Mouse (Mus musculus) hindbrain, embryonic 11.5 days (tissue): Measurements from ENCODE around the gene Olfr325. TPM values are rescaled to one million over a fixed set of nuclear protein-coding genes. Genes with fewer than 3 reads are reported as not detected.

Source experiments
- ATAC-seq: fragments of 200-750 bp; cut with Nextera tagmentation; 2 replicates; pipeline ENCODE4 v1.8.0; 2017; ENCODE audit warnings: mild to moderate bottlenecking, moderate TSS enrichment, moderate library complexity; ENCODE audit not compliant: low FRiP score
- DNase-seq: peaks from one replicate; pipeline ENCODE4 v3.0.0-alpha.2; 2015; ENCODE audit warnings: low spot score
- H3K27ac ChIP-seq: fragments of 300-500 bp; sonication (generic); 2 replicates; pipeline ENCODE4 v1.5.1; 2014; ENCODE audit warnings: mild to moderate bottlenecking, low read depth, low read length
- H3K27me3 ChIP-seq: fragments of 300-500 bp; sonication (generic); 2 replicates; pipeline ENCODE4 v1.6.1; 2014; ENCODE audit warnings: mild to moderate bottlenecking, low read length, moderate library complexity, mixed read lengths; ENCODE audit not compliant: control insufficient read depth, insufficient read depth
- H3K36me3 ChIP-seq: fragments of 300-500 bp; sonication (generic); 2 replicates; pipeline ENCODE4 v1.6.1; 2014; ENCODE audit warnings: mild to moderate bottlenecking, low read length, moderate library complexity, mixed read lengths; ENCODE audit not compliant: control insufficient read depth, insufficient read depth
- H3K4me1 ChIP-seq: fragments of 300-500 bp; sonication (generic); replicated peaks from 2 replicates; pipeline ENCODE4 v1.6.1; 2014; ENCODE audit warnings: low read length, mixed read lengths; ENCODE audit not compliant: control insufficient read depth, insufficient read depth
- H3K4me2 ChIP-seq: fragments of 300-500 bp; sonication (generic); replicated peaks from 2 replicates; pipeline ENCODE4 v1.6.1; 2014; ENCODE audit warnings: mild to moderate bottlenecking, low read depth, low read length
- H3K4me3 ChIP-seq: fragments of 300-500 bp; sonication (generic); 2 replicates; pipeline ENCODE4 v1.5.1; 2014; ENCODE audit warnings: low read depth, low read length
- H3K9ac ChIP-seq: fragments of 300-500 bp; sonication (generic); 2 replicates; pipeline ENCODE4 v1.6.1; 2014; ENCODE audit warnings: low read depth, low read length
- H3K9me3 ChIP-seq: fragments of 300-500 bp; sonication (generic); 2 replicates; pipeline ENCODE4 v1.6.1; 2016; ENCODE audit warnings: low read length; ENCODE audit not compliant: control insufficient read depth
- WGBS: fragments of 180-500 bp; shearing (Covaris S2); extraction: QIAGEN DNeasy Blood & Tissue Kit; methylation state at CpG from one replicate; pipeline ENCODE4 v1.1.7; 2014; 5-methylcytosine and 5-hydroxymethylcytosine counted together
- polyA plus RNA-seq: library from polyadenylated mRNA; unstranded; fragments of >200 nt; fragmentation: Nextera tagmentation; extraction: Ambion mirVana; gene quantifications from 2 replicates; pipeline ENCODE4 v1.2.1, GENCODE M21; 2014

The Olfr325 gene
- polyA plus RNA-seq, 1 experiment from 2014 or later, result not detected

GRCm38 (mm10) chr11:58597837-58598236 lies 20.3 kb downstream of the Olfr325 start:
- WGBS, result 87% methylated on average over 13 of the region's 13 CpGs
- H3K4me1 ChIP-seq, result no peaks in the 10 kb centered on the region
- H3K9ac ChIP-seq, result no peak overlapping the region
- no peaks in the 10 kb centered on the region for H3K27me3 ChIP-seq
- no peak overlapping the region for H3K4me2 ChIP-seq
- ATAC-seq (no peak), DNase-seq (no peak)
- H3K27ac ChIP-seq, result no peak overlapping the region
- no peaks in the 10 kb centered on the region for H3K36me3 ChIP-seq
- H3K9me3 ChIP-seq, result no peaks in the 10 kb centered on the region
- H3K4me3 ChIP-seq, result no peak overlapping the region

DNA sequence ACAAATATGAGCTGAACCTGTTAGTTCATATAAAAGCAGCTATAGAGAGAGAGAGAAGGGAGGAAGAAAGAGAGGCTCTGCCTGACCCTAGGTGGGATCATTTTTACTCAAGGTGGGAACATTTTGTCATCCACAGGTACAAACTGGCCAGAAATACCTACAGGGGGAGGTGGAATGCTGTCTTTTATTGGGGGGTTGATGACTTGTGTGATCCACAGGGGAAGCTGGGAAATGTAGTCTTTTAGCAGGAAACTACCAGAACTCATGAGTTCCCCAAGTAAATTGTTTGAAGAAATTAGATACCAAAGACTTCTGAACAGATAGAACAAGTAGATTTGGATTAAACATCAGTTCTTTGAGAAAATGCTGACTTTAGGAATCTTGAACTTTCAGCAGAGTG lies 24.5 kb downstream of the Olfr325 start:
- DNase-seq, result no peak
- no peak overlapping the region for H3K4me2 ChIP-seq
- no peaks in the 10 kb centered on the region for H3K27me3 ChIP-seq
- H3K4me1 ChIP-seq, result no peaks in the 10 kb centered on the region
- no peak overlapping the region for H3K27ac ChIP-seq
- H3K4me3 ChIP-seq, result no peak overlapping the region
- H3K9me3 ChIP-seq, result no peaks in the 10 kb centered on the region
- no peak overlapping the region for H3K9ac ChIP-seq
- no peak for ATAC-seq
- no peaks in the 10 kb centered on the region for H3K36me3 ChIP-seq

- Histone ChIP-seq H3K27me3 (no peaks in the 10 kb centered on the region), H3K27ac (no peak overlapping the region), H3K9ac (no peak overlapping the region), H3K4me1 (no peaks in the 10 kb centered on the region), H3K36me3 (no peaks in the 10 kb centered on the region), H3K9me3 (no peaks in the 10 kb centered on the region), H3K4me3 (no peak overlapping the region), H3K4me2 (no peak overlapping the region)
- ATAC-seq (no peak), DNase-seq (no peak)
- WGBS, result 78% methylated on average over 6 of the region's 6 CpGs
Observed at GRCm38 (mm10) chr11:58602800-58603560, 25.4 kb downstream of the Olfr325 start.

DNA sequence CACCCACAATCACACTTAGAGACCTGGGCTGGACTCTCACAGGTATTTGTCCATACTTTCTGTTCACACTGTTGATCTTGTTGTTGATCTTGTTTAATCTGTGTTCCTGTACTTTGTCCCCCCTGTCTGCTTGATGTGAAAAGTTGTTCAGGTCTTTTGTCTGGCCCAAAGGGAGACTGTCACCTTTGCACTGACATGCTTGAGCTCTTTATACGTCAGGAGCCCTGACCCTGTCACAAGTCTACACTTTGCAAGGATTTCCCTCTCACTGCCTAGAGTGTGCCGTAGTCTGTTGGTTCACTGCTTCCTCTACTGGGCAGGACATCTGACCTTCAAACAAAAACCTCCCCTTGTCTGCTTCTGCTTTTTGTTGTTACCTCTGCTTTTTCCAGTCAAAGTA lies 27.2 kb downstream of the Olfr325 start:
- H3K36me3 ChIP-seq, result no peaks in the 10 kb centered on the region
- no peaks in the 10 kb centered on the region for H3K4me1 ChIP-seq
- no peaks in the 10 kb centered on the region for H3K9me3 ChIP-seq
- no peaks in the 10 kb centered on the region for H3K27me3 ChIP-seq
- no peak overlapping the region for H3K4me2 ChIP-seq
- ATAC-seq (no peak), DNase-seq (no peak)
- no peak overlapping the region for H3K27ac ChIP-seq
- WGBS, result 78% methylated on average over 2 of the region's 2 CpGs
- no peak overlapping the region for H3K4me3 ChIP-seq
- no peak overlapping the region for H3K9ac ChIP-seq

DNA sequence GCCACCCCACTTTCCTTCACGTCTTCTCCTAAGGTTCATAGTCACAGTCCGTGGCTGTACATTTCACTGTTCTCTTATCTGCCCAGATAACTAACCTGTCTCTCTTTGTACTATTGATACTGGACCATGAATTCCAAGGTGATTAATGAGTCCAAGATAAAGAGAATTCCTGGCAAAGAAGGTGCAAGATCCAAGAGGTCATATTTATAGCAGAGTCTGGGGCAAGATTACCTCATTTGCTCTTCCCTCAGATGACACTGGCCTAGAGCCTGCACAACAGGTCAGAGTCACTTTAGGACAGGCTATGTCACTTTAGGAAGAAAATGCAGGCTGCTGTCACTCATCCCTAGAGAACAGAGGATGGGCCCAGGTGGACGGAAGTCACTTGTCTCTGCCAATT lies 27.7 kb downstream of the Olfr325 start:
- Histone ChIP-seq H3K27ac (no peak overlapping the region), H3K4me3 (no peak overlapping the region), H3K4me1 (no peaks in the 10 kb centered on the region), H3K9me3 (no peaks in the 10 kb centered on the region), H3K27me3 (no peaks in the 10 kb centered on the region), H3K9ac (no peak overlapping the region), H3K36me3 (no peaks in the 10 kb centered on the region), H3K4me2 (no peak overlapping the region)
- DNase-seq (no peak), ATAC-seq (no peak)
- 93% methylated on average over 3 of the region's 3 CpGs for WGBS

DNA sequence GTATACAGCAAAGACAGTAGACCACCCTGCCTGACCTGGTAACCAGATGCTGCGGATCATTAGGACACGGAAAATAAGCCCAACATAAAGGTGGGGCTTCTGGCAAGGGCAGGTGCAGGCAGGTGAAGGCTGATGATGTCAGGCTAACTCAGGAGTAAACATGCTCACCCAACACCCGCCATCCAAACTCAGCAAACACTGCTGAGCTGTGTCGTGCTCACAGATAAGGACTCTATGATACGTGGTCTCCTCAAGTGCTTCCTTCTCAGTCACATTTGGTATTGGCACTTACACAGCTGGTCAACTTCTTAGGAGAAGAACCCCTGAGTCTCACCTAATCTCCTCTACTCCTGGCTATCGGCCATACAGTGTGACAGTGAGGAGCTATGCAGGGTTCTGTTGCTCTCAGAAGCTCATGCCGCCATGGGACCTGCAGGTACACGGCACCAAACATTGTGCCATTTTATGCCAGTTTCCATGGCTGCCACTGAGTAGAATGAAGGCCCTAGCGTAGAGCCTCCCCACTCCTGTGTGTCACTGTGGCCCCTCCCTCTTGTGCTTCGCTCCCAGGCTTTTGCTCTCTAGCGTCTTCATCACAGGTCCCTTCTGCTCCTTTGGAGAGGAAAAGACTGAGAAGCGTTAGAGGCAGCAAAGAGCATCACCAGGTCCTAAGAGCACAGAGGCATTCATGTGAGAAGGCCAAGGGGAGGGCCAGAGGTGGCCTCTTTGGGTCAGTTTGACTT lies 28.8 kb downstream of the Olfr325 start:
- H3K27ac ChIP-seq, result no peak overlapping the region
- no peak overlapping the region for H3K4me2 ChIP-seq
- DNase-seq (no peak), ATAC-seq (no peak)
- no peaks in the 10 kb centered on the region for H3K27me3 ChIP-seq
- H3K9me3 ChIP-seq, result no peaks in the 10 kb centered on the region
- no peaks in the 10 kb centered on the region for H3K4me1 ChIP-seq
- H3K36me3 ChIP-seq, result no peaks in the 10 kb centered on the region
- H3K9ac ChIP-seq, result no peak overlapping the region
- WGBS, result 91% methylated on average over 12 of the region's 12 CpGs
- H3K4me3 ChIP-seq, result no peak overlapping the region

DNA sequence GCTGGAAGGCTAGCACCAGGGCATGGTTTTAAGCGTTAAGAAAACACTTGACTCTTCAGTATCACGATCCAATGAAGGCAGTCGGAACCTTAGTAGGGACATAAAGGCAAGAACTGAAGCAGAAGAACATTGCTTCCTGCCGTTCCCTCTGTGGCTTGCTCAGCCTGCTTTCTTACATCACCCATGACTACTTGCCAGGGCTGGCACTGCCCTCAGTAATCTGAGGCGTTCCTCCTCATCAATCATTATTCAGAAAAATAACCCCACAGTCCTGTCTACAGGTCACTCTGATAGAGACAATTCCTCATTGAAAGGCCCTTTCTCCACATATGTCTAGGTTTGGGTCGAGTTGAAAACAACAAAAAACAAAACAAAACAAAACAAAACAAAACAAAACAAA lies 29.5 kb downstream of the Olfr325 start:
- ATAC-seq (no peak), DNase-seq (no peak)
- Histone ChIP-seq H3K9ac (no peak overlapping the region), H3K9me3 (no peaks in the 10 kb centered on the region), H3K4me2 (no peak overlapping the region), H3K36me3 (no peaks in the 10 kb centered on the region), H3K4me1 (no peaks in the 10 kb centered on the region), H3K4me3 (no peak overlapping the region), H3K27ac (no peak overlapping the region), H3K27me3 (no peaks in the 10 kb centered on the region)
- WGBS, result 82% methylated on average over 6 of the region's 6 CpGs

DNA sequence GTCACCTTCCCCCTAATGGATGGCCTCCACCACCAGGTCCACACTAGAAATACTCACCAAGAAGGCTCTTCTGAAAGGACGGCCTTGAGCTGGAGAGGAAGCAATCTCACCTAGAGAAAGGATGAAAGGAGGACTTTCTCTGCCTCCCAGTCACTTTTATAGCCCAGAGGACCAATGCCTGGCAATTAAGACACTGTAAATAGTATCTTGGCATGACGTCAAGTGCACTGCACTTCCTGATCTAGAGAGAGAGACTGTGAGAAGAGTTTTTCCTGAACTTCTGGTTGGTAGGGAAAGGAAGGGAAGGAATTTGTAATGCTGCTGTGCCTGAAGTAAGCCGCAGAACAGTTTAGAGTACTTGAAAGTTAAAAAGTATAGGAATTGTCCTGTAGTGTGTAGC lies 35.8 kb downstream of the Olfr325 start:
- ATAC-seq (no peak), DNase-seq (no peak)
- Histone ChIP-seq H3K4me2 (no peak overlapping the region), H3K36me3 (no peaks in the 10 kb centered on the region), H3K4me3 (no peak overlapping the region), H3K4me1 (no peaks in the 10 kb centered on the region), H3K9me3 (no peaks in the 10 kb centered on the region), H3K27me3 (no peaks in the 10 kb centered on the region), H3K27ac (no peak overlapping the region), H3K9ac (no peak overlapping the region)
- WGBS, result 87% methylated on average over 3 of the region's 3 CpGs

GRCm38 (mm10) chr11:58614526-58614925 lies 37.0 kb downstream of the Olfr325 start:
- H3K36me3 ChIP-seq, result no peaks in the 10 kb centered on the region
- H3K9ac ChIP-seq, result no peak overlapping the region
- no peaks in the 10 kb centered on the region for H3K4me1 ChIP-seq
- DNase-seq, result no peak
- no peak overlapping the region for H3K4me3 ChIP-seq
- no peaks in the 10 kb centered on the region for H3K27me3 ChIP-seq
- no peaks in the 10 kb centered on the region for H3K9me3 ChIP-seq
- H3K4me2 ChIP-seq, result no peak overlapping the region
- no peak overlapping the region for H3K27ac ChIP-seq
- ATAC-seq, result no peak
